Mouse (Mus musculus): ENCODE results near the gene Gas1. TPM values are rescaled to one million over a fixed set of nuclear protein-coding genes. Genes with fewer than 3 reads are reported as not detected.
A peak's percentile ranks its signal among the peaks of the same experiment; 100 is the strongest.

The Gas1 gene
- total RNA-seq, 2 experiments from 2014 or later, result 31.5 to 32.9 TPM

DNA sequence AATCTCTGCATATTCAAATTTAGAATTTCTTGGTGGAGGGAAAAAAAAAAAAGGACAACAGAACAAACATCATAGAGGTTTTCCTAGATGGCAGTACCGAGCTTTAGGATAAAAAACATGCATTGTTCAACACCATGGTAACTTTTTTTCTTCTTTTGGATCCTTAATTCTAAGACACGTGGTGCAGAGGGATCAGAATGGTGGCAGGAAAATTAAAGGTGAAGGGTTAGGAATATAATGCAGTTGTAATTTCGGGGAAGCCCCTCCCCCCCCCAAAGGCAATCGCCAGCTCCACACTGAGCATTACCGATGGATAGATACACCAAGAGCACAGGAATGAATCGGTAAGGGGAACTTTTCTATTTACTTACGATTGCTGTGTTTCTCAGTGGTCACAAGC lies 2.2 kb downstream of the Gas1 start:
- DNase-seq (ENCODE audit: low spot score), result no peak
- intact Hi-C loops (cut with DNase I), result loop anchor here (5.0 to 10.0 kb wide), 4 partner anchors 223 to 567 kb away; no protein-coding TSS in a partner anchor

DNA sequence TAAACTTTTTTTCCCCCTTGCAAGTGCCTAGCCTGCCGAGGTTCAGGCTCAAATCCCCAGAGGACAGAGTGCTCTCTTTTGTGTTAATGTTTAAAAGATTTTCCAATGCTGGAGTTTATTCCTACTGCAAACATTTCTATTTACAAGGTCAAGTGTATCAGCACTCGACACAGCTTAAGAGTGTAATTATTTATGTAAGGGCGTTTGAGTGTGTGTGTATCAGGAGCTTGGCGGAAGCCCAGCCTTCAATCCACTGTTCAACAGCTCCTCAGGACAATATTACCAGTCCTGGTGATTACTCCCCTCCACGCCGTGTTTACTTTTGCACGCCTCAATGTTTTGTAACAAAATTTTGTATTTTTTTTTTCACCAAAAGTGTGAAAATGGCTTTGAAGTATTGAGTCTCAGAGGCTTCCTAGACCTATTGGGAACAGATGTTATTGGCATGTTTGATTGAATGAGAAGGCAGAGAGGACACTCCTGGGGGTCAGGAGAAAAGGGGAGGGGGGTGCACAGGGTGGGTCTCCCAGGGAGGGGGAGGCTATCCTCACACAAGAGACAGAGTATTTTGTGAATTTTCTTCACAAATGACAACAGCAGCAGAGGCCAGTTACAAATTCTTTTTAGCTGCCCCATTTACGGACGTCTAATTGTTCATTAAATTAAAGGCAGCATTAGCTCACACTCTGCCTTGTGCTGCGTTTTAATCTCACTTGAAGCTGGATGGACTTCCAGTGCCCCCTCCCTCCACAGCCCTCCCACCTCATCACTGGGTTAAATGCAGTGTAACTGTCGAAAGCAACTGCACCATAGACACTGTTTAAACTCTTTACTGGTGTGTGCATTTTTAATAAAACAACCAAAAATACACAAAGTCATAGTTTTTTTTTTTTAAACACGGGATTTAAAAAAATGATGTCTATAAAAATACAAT lies 3.3 kb downstream of the Gas1 start:
- DNase-seq (ENCODE audit: low spot score), result no peak
- intact Hi-C loops (cut with DNase I), result loop anchor here (10.0 kb wide), 1 partner anchor 319 kb away; no protein-coding TSS in a partner anchor

DNA sequence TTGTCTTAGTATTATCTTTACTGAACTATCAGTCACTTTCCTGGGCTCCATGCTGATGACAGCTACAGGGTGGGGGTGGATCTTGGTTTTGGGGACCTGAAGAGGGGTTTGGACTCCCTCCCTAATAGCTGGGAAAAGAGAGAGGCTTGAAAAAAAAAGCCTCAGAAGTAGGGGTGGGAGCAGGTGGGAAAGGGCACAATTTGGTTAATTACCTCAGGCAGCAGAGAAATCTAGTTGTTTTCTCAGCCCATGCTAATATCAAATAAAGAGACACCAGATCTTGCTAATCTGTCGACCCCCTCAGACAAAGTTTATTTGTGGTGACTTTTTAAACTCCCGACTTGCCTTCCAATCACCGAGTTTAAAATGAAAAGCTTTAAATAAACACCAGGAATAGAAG lies 4.0 kb downstream of the Gas1 start:
- no peak for DNase-seq (ENCODE audit: low spot score)
- intact Hi-C loops (cut with DNase I), result loop anchor here (10.0 kb wide), 1 partner anchor 318 kb away; no protein-coding TSS in a partner anchor

DNA sequence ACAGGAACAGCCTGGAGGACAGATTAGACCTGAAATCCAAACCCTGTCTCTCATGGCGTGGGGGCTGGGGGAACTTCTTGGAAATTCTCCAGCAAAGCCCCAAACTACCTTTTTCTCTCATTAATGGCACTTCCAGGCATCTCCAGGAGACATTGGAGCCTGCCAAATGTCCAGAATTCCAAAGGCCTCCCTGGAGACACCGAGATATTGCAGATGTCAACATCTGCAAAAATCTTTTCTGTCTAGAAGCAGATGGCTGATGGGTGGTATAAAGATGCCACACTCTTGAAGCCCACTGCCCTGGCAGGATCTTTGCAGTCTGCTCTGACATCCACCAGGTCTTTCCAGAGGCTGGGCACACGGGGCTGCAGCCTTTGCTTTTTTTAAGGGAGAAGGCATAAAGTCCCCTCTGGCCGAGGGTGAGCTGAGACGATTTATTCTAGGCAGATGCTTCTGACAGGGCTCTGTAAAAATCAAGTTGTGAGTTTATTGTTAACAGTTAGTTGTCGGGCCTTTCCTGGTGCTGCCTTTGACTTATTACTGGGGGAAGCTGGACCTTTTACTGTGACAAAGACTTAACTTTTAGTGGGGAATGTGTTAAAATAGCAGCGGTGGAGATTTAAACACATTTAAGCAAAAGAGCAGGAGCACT lies 4.7 kb downstream of the Gas1 start:
- peak; percentile 1 for DNase-seq (ENCODE audit: low spot score)
- intact Hi-C loops (cut with DNase I), result loop anchor here (10.0 kb wide), 1 partner anchor 318 kb away; no protein-coding TSS in a partner anchor

DNA sequence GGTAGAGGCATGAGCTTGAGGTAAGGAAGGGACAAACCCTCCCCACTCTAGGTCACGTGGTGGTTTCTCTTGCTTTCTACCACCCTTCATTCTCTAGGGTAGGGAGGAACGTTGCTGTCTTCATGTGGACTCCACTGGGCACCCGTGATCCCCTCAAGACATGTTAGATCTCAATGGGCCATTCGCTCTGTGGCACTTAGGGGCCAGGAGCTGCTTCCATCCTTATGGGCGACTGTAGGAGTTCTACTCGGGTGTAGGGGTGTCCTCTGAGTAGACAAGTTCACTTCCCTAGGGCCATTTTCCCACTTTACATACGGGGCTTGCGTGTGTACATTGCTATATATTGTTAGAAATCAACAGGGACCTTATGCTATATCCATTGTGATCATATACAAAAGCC lies 5.4 kb downstream of the Gas1 start:
- no peak for DNase-seq (ENCODE audit: low spot score)
- intact Hi-C loops (cut with DNase I), result loop anchor here (10.0 kb wide), 1 partner anchor 317 kb away; no protein-coding TSS in a partner anchor

DNA sequence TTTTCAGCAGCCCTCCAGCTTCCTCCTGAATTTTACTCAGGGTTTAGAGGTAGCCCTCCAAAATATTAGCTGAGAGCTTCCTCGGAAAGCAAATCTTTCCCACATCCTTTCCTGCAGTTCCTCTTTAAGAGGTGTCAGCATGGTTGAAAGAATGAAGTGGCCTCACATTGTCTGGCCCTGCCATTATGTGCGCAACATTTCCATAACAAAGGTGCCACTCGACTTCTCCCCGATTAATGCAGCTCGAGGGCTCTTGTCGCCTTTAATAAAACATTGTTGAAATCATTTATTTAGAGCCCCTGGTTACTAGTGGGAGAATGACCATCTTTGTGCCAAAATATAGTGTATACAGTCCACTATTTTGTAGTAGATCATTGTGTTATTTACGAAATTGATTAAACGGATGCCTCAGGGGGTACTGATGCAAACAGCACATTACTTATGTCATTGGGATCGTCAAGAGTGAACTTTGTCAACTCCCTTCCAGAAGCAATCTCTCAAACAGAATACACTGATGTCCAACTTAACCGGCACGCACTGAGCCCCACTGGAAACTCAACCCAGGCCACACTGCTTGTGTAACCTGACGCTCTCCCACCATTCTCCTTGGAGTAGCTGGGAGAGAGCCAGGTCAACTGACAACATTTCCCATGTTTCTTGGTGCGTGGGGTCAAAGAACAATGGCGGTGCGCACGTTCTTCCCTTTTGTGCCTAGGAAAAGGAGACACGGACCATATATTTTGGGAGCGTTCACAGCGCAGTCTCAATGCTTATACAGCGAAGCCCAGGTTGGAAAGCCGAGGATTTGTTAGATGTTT lies 6.1 kb downstream of the Gas1 start:
- intact Hi-C loops (cut with DNase I), result loop anchor here (10.0 kb wide), 1 partner anchor 316 kb away; no protein-coding TSS in a partner anchor
- no peak for DNase-seq (ENCODE audit: low spot score)

DNA sequence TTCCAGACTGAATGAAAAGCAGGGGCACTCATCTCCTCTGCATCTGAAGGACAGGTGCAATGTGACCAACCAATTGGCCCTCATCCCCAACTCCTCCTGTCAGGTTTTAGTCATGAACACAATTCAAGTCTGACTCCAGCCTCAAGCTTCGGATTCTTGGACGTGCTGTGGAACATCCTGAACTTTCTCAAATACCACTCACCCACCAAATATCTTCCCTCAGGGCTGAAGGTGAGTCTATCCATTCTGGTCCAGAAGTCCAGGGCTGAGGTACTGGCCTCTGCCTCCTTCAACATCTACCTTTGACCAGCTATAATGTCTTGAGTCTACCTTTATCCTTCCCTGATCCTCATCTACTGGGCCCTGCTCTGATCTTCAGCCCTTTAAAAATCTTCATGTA lies 8.1 kb downstream of the Gas1 start:
- no peak for DNase-seq (ENCODE audit: low spot score)
- intact Hi-C loops (cut with DNase I), result loop anchor here (5.0 kb wide), 1 partner anchor 67 kb away; no protein-coding TSS in a partner anchor

DNA sequence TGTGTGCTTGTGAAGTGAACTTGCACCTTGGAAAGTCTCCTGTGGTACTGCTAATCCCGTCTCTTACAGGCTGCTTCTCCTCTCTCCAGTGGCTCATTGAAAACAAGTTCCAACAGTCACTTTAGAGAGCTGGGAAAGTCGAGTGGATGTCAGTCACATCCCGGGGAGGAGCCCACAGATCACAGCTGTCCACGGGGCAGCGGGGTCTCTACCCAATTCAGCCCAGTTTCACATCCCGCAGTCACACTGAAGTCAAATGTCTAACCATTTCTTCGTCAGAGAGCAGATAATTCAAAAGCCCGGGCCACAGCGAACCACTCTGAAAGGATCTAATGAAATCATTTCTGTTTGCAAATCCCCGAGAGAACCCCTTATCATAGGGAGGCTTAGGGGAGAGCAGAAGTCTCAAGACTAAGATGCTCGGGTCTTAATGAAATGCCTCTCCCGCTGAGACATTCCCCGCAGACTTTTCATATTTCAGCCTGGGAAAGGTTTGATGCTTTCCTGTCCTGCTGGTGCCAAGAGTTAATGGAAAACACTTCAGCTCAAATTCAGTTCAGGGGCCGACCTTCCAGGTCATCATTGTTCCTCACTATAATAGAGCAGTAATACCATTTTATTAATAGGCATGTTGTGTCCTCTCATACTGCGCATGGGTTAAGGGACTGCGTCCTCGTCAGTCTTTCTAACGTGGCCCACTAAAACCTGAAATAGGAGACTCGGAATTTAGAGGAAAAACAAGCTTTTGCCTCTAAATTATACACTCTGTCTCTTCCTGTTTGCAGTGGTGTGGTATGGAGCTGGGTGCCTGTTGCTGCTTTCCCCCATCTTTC lies 20.7 kb downstream of the Gas1 start:
- no peak for DNase-seq (ENCODE audit: low spot score)
- intact Hi-C loops (cut with DNase I), result no loop called here

DNA sequence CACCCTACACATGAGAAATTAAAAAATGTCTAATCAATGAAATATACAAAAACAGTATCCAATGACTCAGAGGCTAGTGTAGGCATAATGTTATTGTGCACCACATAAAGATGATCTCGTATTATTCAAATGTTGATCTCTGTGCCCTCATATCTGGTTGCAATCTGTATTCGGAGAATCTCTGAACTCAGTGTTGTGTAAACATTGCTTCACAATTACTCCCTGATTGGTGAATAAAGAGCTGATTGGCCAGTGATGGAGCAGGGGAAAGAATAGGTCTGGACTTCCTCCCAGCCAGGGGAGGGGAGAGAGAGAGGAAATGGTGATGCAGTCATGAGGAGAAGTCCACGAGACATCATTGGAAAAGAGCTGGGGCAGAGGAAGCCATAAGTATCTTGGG lies 23.0 kb downstream of the Gas1 start:
- DNase-seq (ENCODE audit: low spot score), result no peak
- intact Hi-C loops (cut with DNase I), result no loop called here

DNA sequence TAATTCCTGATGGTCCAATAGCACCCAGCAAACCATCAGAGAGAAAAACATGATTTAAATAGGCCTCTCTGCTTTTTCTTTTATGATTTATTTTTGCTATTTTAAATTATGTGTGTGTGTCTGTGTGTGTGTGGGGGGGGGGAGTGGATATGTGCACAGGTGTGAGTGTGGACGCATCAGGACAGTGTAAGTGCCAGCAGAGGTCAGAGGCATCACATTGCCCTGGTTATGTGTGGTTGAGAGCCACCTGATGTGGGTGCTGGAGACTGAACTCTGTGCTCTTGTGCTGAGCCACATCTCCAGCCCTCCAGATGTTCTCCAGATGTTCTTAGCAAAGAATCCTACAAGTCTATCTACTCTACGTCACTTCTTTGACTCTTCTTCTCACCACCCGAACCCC lies 28.9 kb downstream of the Gas1 start:
- no peak for DNase-seq (ENCODE audit: low spot score)
- intact Hi-C loops (cut with DNase I), result no loop called here

DNA sequence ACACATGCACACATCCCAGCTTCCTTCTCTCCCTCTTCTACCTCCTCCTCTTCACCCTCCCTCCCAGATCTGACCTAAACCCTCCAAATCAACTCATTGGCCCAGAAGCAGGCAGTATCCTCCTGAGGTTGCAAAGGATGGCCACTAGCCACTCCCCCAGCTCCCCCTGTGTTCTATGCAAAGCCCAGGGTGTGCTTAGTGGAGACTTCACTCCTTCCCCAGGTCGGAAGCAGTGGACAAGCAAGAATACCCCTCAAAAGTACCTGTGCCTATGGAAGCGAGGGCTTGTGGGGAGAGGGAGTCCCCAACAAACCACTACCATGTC lies 29.3 kb downstream of the Gas1 start:
- DNase-seq (ENCODE audit: low spot score), result no peak
- intact Hi-C loops (cut with DNase I), result no loop called here

DNA sequence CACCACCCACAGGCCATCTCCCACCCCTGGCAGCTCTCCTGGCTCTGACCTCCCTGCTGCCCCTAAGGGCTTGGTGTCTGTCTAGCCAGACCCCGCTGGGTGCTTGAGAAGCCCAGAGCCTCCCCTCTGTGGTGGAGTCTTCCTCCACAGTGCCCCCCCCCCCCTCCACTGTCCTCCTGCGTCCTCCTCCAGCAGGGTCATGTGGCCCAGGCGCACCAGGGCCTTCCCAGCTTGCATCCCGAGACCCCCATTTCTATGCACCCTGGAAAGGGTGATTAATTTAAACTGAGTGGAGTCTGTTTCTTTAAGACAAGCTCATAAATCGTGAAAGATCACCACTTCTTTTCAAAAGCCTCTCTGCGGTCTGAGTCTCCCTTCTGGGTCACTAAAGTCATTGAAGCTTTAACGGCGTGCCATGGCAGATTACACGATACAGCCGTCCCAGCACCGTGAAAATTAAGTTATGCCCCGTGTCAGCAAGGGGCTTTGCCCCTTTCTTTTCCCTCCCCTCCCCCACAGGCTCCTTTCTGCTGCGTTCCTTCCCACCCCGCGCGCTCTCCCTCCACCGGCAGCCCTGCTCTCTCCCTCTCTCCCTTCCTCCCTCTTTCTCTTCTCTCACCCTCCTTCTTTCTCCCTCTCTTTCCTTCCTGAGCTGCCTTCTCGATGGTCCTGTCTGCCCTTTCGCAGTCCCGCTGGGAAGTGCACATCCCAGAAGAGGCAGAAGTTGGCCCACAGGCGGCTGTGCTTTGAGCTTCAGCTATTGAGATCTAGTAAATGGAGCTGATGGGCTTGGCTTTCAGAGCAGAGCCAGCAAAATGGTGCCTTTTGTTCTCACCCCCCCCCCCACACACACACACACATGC lies 29.9 kb downstream of the Gas1 start:
- DNase-seq (ENCODE audit: low spot score), result no peak
- intact Hi-C loops (cut with DNase I), result no loop called here

DNA sequence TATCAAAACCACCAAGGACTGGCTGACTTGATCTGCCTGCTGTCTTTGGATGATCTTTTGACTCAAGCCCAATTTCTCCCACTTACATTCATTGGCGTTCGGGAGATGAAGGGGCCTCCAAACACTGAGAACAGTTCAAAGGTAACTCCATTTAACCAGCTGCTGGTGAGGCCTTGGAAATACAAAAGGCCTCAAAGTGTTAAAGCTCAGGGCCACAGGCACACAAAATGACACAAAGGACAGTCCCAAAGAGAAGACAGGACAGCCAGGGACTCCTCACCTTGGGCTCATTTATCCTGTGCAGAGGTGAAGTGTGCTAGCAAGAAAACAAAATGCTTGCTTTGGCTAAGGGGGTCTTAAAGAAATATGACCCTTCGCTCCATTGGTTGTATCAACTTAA lies 30.9 kb downstream of the Gas1 start:
- intact Hi-C loops (cut with DNase I), result no loop called here
- DNase-seq (ENCODE audit: low spot score), result no peak

DNA sequence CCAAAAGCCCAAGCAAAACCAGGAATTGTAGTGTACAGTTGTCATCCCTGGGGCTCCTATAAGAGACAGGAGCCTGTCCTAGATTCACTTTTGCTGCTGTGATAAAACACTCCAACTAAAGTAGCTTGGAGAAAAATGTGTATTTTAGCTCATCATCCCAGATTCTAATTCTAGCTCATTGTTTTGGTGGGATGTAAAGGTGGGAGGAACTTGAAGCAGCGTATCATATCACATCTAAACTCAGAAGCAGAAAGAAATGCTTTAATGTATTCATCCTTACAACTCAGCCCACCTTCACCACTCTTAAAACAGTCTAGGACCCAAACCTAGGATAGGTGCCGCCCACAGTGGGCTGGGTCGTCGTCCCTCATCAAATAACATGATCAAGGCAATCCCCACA lies 40.2 kb downstream of the Gas1 start:
- intact Hi-C loops (cut with DNase I), result no loop called here
- DNase-seq (ENCODE audit: low spot score), result no peak

DNA sequence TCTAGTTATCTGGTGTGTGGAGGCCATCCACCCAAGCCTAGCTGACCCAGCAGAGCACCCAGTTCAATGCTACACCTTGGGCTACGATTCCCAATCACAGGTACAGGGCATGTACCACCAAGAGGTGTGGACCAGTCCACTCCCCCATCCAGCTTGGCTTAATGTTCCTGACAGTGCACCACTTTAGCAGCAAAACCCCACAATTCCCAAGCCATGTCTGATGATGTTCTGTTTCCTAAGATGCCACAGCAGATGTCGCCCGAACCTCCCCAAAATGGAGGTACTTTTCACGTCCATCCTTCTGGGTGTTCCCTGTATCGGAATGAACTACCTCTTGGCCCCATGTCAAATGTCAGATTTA lies 42.7 kb downstream of the Gas1 start:
- intact Hi-C loops (cut with DNase I), result no loop called here
- DNase-seq (ENCODE audit: low spot score), result no peak

DNA sequence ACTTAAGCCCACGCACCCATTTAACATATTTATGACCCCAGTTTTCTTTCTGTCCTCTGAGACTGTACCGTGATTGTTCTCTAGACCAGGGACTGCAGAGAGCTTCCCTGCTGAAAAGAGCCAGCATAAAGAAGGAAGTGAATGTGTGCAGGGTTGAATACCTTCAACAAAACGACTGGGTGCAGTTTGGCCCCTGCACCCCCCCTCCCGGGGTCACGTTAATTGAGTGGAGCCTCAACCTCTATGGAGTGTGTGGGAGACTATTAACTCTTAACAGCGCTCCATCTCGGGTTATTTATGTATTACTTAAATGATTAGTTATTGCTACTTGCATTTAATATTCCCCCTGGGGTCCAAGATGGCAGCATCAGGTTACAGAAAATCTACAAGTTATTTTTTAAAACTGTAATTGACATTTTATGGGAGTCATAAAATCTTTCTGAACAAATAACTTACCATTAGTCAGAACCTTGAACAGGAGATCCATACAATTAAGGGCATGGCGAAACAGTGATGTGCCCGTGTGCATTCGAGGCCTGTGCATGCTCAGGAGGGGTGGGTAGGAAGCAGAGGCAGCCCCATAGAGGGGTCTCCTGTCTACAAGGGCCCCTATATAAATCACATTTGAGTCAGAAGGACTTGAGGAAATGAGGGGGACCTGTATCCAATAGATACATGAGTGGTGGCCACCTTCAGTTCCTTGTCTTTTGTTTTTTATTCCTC lies 43.3 kb downstream of the Gas1 start:
- intact Hi-C loops (cut with DNase I), result no loop called here
- no peak for DNase-seq (ENCODE audit: low spot score)

DNA sequence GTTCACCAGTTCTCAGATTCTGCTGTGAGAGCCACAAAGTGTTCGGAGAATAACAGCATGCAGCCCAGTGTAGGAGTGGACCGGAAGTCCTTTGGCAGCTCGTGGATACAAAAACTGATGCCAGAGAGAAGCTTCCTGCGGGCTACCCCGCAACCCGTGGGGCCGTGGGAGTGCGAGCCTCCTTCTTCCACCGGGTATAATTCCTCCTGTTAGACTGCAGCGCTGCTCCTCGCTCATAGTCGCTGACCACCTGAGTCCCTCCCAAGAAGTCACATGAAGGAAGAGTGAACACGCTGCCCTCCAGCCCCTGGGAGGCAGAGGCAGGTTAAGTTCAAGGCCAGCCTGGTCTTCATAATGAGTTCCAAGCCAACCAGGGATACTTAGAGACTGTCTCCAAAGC lies 45.4 kb downstream of the Gas1 start:
- no peak for DNase-seq (ENCODE audit: low spot score)
- intact Hi-C loops (cut with DNase I), result no loop called here

DNA sequence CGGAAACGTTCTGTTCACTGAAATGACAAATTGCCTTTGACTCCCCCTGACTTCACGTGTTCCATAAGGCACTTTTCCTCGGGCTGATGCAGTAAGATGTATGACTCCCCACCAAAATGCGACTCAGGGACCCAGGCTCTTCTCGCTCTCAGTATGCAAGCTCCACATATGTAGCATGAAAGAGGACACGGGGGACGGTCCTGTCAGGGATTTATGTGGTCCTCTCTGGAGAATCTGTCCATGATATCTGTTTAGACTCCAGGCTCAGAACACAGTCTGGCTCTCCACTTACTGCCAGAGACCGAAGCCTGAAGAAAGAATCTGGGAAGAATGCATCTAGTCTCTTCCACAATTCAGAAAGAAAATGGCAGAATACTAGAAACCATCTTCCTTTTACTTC lies 47.6 kb downstream of the Gas1 start:
- DNase-seq (ENCODE audit: low spot score), result no peak
- intact Hi-C loops (cut with DNase I), result no loop called here
